Mouse (Mus musculus): Measurements from ENCODE around the gene Wdr53. TPM values are rescaled to one million over a fixed set of nuclear protein-coding genes. Genes with fewer than 3 reads are reported as not detected.
"Not testable (repeated sequence)": the region's sequence is repeated elsewhere in the genome, so short reads cannot be mapped to it uniquely, and the experiment has no call there.

Wdr53 gene
- polyA plus RNA-seq, 1 experiment, result 15.9 TPM

DNA sequence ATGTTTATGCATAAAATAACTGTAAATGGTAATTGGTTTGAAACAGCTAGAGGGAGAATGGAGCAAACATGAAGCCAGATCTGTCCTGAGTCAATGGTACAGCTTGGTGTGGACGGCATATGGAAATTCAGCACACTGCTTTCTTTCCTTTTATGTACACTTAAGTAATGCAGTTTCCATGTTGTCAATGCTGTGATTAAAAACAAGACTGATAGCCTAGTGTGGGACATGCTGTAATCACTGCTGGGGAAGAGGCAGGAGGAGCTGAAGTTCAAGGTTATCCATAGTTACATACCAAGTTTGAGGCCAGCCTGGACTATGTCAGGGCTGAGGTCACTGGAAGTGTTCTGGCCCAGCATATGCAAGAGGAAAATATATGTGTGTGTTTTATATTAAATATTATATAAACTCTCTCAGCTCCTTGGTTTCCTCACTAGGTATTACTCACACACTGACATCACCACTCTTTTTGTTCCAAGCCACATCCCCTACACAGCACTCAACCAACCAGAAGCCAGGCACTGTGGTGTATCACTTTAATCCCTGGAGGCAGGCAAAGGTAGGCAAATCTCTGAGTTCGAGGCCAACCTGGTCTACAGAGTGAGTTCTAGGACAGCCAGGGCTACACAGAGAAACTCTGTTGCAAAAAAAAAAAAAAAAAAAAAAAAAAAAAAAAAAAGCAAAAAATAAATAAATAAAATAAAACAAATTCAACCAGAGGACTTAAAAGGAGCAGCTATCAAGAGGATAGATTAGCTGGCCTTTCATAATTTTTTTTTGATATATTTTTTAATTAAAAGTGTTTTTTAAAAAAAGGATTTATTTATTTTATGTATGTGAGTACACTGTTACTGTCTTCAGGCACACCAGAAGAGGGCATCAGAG lies 7.4 kb upstream of the Wdr53 start:
- Histone ChIP-seq H3K36me3 (ENCODE audit: control insufficient read depth, insufficient read depth, low read length, poor library complexity, severe bottlenecking) (peaks cover 16% of the 10 kb centered on the region), H3K4me1 (ENCODE audit: control insufficient read depth, insufficient read depth, low read length) (no peaks in the 10 kb centered on the region), H3K27ac (ENCODE audit: insufficient read depth, low read length) (no peak overlapping the region), H3K9ac (ENCODE audit: low read depth, poor library complexity, severe bottlenecking) (no peak overlapping the region), H3K4me3 (ENCODE audit: low read depth, low read length) (no peak overlapping the region), H3K27me3 (ENCODE audit: control insufficient read depth, insufficient read depth, low read length, poor library complexity, severe bottlenecking) (no peaks in the 10 kb centered on the region), H3K9me3 (replicated peaks; ENCODE audit: control insufficient read depth, insufficient read depth, low read length, poor library complexity, severe bottlenecking) (no peaks in the 10 kb centered on the region)
- TF ChIP-seq POLR2A (IDR thresholded peaks at IDR 0.05; ENCODE audit: insufficient read depth, low read length) (no peak), CTCF (IDR thresholded peaks at IDR 0.05; ENCODE audit: low read depth, low read length) (no peak), EP300 (IDR thresholded peaks at IDR 0.05; ENCODE audit: insufficient read depth, low read depth, low read length) (no peak)

DNA sequence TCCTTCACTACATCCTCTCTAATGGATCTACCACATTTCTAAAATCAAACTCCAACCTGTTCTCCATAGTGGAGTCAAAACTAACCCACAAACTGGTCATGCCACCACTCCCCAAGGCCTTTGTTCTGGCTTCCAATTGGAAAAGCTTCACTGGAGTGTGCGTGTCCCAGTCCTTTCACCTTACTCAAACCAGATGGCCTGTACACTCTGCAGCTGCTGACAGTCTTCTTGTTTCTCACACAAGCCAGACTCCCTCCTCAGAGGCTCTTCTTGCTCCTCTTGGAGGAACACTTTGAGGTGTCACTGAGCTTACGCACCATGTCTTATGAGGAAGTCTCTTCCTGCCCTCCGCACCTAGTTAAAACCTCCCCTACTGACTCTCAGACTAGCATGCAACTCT lies 3.1 kb upstream of the Wdr53 start:
- no peaks in the 10 kb centered on the region for H3K9me3 ChIP-seq (replicated peaks; ENCODE audit: control insufficient read depth, insufficient read depth, low read length, poor library complexity, severe bottlenecking)
- no peaks in the 10 kb centered on the region for H3K36me3 ChIP-seq (ENCODE audit: control insufficient read depth, insufficient read depth, low read length, poor library complexity, severe bottlenecking)
- H3K4me1 ChIP-seq (ENCODE audit: control insufficient read depth, insufficient read depth, low read length), result peaks cover 3% of the 10 kb centered on the region
- H3K9ac ChIP-seq (ENCODE audit: low read depth, poor library complexity, severe bottlenecking), result no peak overlapping the region
- no peaks in the 10 kb centered on the region for H3K27me3 ChIP-seq (ENCODE audit: control insufficient read depth, insufficient read depth, low read length, poor library complexity, severe bottlenecking)
- TF ChIP-seq POLR2A (IDR thresholded peaks at IDR 0.05; ENCODE audit: insufficient read depth, low read length) (no peak), EP300 (IDR thresholded peaks at IDR 0.05; ENCODE audit: insufficient read depth, low read depth, low read length) (no peak), CTCF (IDR thresholded peaks at IDR 0.05; ENCODE audit: low read depth, low read length) (no peak)
- no peak overlapping the region for H3K4me3 ChIP-seq (ENCODE audit: low read depth, low read length)
- no peak overlapping the region for H3K27ac ChIP-seq (ENCODE audit: insufficient read depth, low read length)

DNA sequence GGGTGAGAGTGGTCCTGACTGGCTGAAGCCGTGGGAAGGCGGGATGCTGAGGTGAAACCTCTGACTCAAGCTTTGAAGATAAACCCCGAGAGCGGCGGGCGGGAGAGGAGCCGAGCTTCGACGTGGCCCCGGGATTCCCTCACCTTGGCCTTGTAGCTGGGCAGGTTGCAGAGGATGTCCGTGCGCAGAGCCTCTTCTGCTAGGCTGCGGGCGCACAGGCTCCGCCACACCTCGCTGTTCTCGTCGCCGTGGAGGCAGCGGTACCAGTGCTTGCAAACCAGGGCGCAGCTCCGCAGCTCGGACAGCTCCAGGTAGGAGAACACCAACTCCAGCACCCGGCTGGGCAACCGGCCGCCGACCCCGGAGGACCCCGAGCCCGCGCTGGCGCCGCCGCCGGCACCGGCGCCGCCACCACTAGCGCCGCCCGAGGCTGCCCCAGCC lies 656 bp upstream of the Wdr53 start:
- no peaks in the 10 kb centered on the region for H3K9me3 ChIP-seq (replicated peaks; ENCODE audit: control insufficient read depth, insufficient read depth, low read length, poor library complexity, severe bottlenecking)
- H3K9ac ChIP-seq (ENCODE audit: low read depth, poor library complexity, severe bottlenecking), result peak overlapping the region; percentile 83
- H3K4me1 ChIP-seq (ENCODE audit: control insufficient read depth, insufficient read depth, low read length), result peaks cover 3% of the 10 kb centered on the region
- no peaks in the 10 kb centered on the region for H3K27me3 ChIP-seq (ENCODE audit: control insufficient read depth, insufficient read depth, low read length, poor library complexity, severe bottlenecking)
- TF ChIP-seq POLR2A (IDR thresholded peaks at IDR 0.05; ENCODE audit: insufficient read depth, low read length) (no peak), CTCF (IDR thresholded peaks at IDR 0.05; ENCODE audit: low read depth, low read length) (no peak)
- H3K4me3 ChIP-seq (ENCODE audit: low read depth, low read length), result peak overlapping the region; percentile 81
- H3K27ac ChIP-seq (ENCODE audit: insufficient read depth, low read length), result peak overlapping the region; percentile 21; the same call in 1 of the 2 replicates
- H3K36me3 ChIP-seq (ENCODE audit: control insufficient read depth, insufficient read depth, low read length, poor library complexity, severe bottlenecking), result no peaks in the 10 kb centered on the region

DNA sequence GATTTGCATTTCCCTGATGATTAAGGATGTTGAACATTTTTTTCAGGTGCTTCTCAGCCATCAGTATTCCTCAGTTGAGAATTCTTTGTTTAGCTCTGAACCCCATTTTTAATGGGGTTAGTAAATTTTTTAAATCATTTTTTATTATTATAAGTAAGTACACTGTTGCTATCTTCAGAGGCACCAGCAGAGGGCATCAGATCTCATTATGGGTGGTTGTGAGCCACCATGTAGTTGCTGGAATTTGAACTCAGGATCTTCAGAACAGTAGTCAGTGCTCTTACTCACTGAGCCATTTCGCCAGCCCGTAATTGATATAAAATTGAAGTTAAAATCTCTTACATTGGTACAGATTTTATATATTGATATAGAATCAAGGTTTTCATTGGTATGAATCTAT lies 17.2 kb downstream of the Wdr53 start:
- not testable (repeated sequence) for H3K36me3 ChIP-seq (ENCODE audit: control insufficient read depth, insufficient read depth, low read length, poor library complexity, severe bottlenecking); H3K9ac ChIP-seq (ENCODE audit: low read depth, poor library complexity, severe bottlenecking); H3K4me1 ChIP-seq (ENCODE audit: control insufficient read depth, insufficient read depth, low read length)

DNA sequence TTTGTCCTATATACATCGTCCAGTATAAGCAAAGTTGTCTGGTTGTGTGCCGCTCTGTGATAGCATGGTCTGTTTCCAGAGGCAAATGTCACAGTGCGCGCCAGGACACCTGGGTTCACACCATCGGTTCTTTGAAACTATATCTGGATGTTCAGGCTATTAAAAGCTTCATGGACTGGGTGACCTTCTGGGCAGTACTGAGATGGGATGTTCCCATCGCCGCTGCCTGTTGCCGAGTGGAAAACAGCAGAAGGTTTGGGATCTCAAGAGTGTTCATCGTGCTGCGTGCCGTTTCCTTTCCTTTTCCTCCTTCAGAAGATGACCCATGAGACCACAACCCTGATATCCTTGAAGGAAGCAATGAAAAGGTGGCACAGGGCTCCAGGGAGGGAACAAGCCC lies 24.3 kb downstream of the Wdr53 start, which contains the start of gene Smco1:
TSS of gene Smco1 (plus strand) at position 178 of the 400 bp plus-strand sequence.
- Histone ChIP-seq H3K27ac (ENCODE audit: insufficient read depth, low read length) (no peak within 1 kb of the TSS), H3K9me3 (replicated peaks; ENCODE audit: control insufficient read depth, insufficient read depth, low read length, poor library complexity, severe bottlenecking) (no peaks in the 10 kb centered on the region), H3K36me3 (ENCODE audit: control insufficient read depth, insufficient read depth, low read length, poor library complexity, severe bottlenecking) (no peaks in the 10 kb centered on the region), H3K9ac (ENCODE audit: low read depth, poor library complexity, severe bottlenecking) (no peak within 1 kb of the TSS), H3K4me3 (ENCODE audit: low read depth, low read length) (no peak within 1 kb of the TSS), H3K27me3 (ENCODE audit: control insufficient read depth, insufficient read depth, low read length, poor library complexity, severe bottlenecking) (no peaks in the 10 kb centered on the region), H3K4me1 (ENCODE audit: control insufficient read depth, insufficient read depth, low read length) (no peaks in the 10 kb centered on the region)
- no peak for TF ChIP-seq EP300 (IDR thresholded peaks at IDR 0.05; ENCODE audit: insufficient read depth, low read depth, low read length)
- TF ChIP-seq CTCF (IDR thresholded peaks at IDR 0.05; ENCODE audit: low read depth, low read length), result no peak
- TF ChIP-seq POLR2A (IDR thresholded peaks at IDR 0.05; ENCODE audit: insufficient read depth, low read length), result no peak

More for the DNA sequence above, 17.2 kb downstream of the Wdr53 start:
- not testable (repeated sequence) for H3K27ac ChIP-seq (ENCODE audit: insufficient read depth, low read length); H3K27me3 ChIP-seq (ENCODE audit: control insufficient read depth, insufficient read depth, low read length, poor library complexity, severe bottlenecking); H3K4me3 ChIP-seq (ENCODE audit: low read depth, low read length); H3K9me3 ChIP-seq (replicated peaks; ENCODE audit: control insufficient read depth, insufficient read depth, low read length, poor library complexity, severe bottlenecking)

DNA sequence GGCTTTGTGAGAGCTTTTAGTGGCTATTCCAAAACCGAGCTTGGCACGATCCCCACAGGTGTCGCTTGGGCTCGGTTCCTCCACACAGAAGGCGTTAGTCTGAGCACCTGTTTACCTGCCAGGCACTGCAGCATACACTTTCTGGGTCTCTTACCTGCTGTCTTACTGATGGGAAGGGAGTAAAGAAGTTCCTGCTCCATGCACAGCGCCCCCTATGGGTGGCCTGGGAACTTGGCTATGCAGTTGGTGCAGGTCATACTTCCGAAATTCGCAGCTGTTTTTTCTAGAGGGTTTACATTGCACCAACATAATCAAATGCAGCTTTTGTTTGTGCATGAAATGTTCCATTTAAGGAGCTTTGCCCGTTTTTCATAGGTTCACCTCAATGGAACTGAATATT lies 26.3 kb downstream of the Wdr53 start:
- Histone ChIP-seq H3K9ac (ENCODE audit: low read depth, poor library complexity, severe bottlenecking) (no peak overlapping the region), H3K27me3 (ENCODE audit: control insufficient read depth, insufficient read depth, low read length, poor library complexity, severe bottlenecking) (no peaks in the 10 kb centered on the region), H3K4me3 (ENCODE audit: low read depth, low read length) (no peak overlapping the region), H3K9me3 (replicated peaks; ENCODE audit: control insufficient read depth, insufficient read depth, low read length, poor library complexity, severe bottlenecking) (no peaks in the 10 kb centered on the region), H3K36me3 (ENCODE audit: control insufficient read depth, insufficient read depth, low read length, poor library complexity, severe bottlenecking) (no peaks in the 10 kb centered on the region), H3K4me1 (ENCODE audit: control insufficient read depth, insufficient read depth, low read length) (no peaks in the 10 kb centered on the region), H3K27ac (ENCODE audit: insufficient read depth, low read length) (no peak overlapping the region)
- TF ChIP-seq POLR2A (IDR thresholded peaks at IDR 0.05; ENCODE audit: insufficient read depth, low read length) (no peak), CTCF (IDR thresholded peaks at IDR 0.05; ENCODE audit: low read depth, low read length) (peak; percentile 88)

All from ES-Bruce4 (cell line).